Mouse (Mus musculus): ENCODE measurements around the gene Gm8206. TPM values are rescaled to one million over a fixed set of nuclear protein-coding genes. Genes with fewer than 3 reads are reported as not detected.
"Not testable (repeated sequence)": the region's sequence is repeated elsewhere in the genome, so short reads cannot be mapped to it uniquely, and the experiment has no call there.

Gm8206 gene
- not detected for total RNA-seq (2021)
- long read RNA-seq, experiment 1, partial matches to known transcripts, result 0 of 1 reads
- long read RNA-seq, experiment 1, other reads (novel, unspliced or antisense), result 1 of 1 reads
- long read RNA-seq, experiment 2, partial matches to known transcripts, result 0 of 2 reads
- long read RNA-seq, experiment 2, other reads (novel, unspliced or antisense), result 2 of 2 reads

- DNase-seq (ENCODE audit: low spot score in 2 of 2), result not testable (repeated sequence)
These were observed at the start of gene Gm8206 for GRCm38 (mm10) chr14:6093842-6094241. Gm8206 (minus strand) TSS chr14:6093942.

- DNase-seq (ENCODE audit: low spot score in 2 of 2), result not testable (repeated sequence)
These were observed 32.0 kb upstream of the Gm8206 start, which contains the start of gene Gm3476 for GRCm38 (mm10) chr14:6125707-6126106. Gm3476 (minus strand) TSS chr14:6125807.

GRCm38 (mm10) chr14:6108272-6108925 is 14.7 kb upstream of the Gm8206 start, which contains the start of gene Gm3468:
Gm3468 (minus strand) TSS chr14:6108665.
- DNase-seq (ENCODE audit: low spot score in 2 of 2), result peak; percentile 22 to 24

DNA sequence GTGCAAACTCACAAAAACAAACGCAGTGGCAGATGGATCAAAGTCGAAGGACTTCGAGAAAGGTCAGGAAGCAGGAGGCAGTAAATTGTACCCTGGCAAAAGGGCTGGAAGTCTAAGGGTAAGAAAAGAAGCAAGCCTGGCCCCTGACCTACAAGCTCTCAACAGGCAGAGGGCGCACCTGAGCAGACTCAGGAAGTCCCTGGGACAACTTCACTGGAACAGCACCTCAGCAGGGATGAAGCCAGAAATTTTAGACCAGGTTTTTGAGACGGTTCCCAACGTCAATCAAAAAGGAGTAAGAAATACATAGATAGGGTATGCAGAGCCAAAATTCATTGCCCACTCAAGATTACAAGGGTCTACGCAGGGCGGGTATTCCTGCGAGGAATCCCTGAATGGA is 13.8 kb upstream of the Gm8206 start:
- not testable (repeated sequence) for DNase-seq (ENCODE audit: low spot score in 2 of 2)

DNA sequence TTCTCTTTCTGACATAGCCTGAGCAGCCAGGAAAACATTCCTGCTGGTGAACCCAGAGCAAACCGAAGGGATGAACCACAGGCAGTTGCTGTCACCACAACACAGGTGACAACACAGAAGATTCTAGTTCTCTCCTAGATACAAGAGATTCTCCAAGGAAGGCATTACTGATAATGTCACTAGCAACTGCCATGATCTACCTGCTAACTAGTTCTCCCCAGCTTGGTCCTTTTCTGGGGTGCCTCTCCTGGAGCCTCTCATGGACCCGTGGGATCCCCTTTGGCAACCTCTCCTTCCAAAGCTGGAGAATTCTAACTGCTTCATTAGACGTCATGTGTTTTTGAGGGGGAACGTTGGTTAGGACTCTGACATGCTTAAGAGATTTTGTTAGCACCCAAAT is 35.6 kb downstream of the Gm8206 start, which contains the start of gene Gm6337:
Gene Gm6337, minus strand, starts transcription at position 101 of the 400 bp plus-strand sequence.
- DNase-seq (ENCODE audit: low spot score in 2 of 2), result not testable (repeated sequence)

- DNase-seq (ENCODE audit: low spot score in 2 of 2), result not testable (repeated sequence)
These were observed 106.6 kb downstream of the Gm8206 start for GRCm38 (mm10) chr14:5987136-5987535.

DNA sequence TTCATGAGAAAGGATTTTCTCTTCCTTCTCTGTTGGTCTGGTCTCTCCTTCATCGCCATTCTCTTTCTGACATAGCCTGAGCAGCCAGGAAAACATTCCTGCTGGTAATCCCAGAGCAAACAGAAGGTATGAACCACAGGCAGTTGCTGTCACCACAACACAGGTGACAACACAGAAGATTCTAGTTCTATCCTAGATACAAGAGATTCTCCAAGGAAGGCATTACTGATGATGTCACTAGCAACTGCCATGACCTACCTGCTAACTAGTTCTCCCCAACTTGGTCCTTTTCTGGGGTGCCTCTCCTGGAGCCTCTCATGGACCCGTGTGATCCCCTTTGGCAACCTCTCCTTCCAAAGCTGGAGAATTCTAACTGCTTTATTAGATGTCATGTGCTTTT is 114.7 kb downstream of the Gm8206 start, which contains the start of gene Gm3453:
Gene Gm3453, minus strand, starts transcription at position 101 of the 400 bp plus-strand sequence.
- DNase-seq (ENCODE audit: low spot score in 2 of 2), result not testable (repeated sequence)

Other genes with a start within 250 kb of the Gm8206 start
- under 1 TPM; 0.23 to 0.42 TPM for gene Gm8237, start 213.6 kb downstream of the Gm8206 start, total RNA-seq (2021)
- gene Gm3248, start 132.2 kb downstream of the Gm8206 start, total RNA-seq (2021), result under 1 TPM; 0.54 to 0.81 TPM
- not detected for gene Gm3453, start 114.8 kb downstream of the Gm8206 start, total RNA-seq (2021)
- not detected for gene Gm6337, start 35.7 kb downstream of the Gm8206 start, total RNA-seq (2021)
- under 1 TPM; 0.56 to 0.68 TPM for gene Gm3468, start 14.7 kb upstream of the Gm8206 start, total RNA-seq (2021)
- gene Gm3476, start 31.9 kb upstream of the Gm8206 start, total RNA-seq (2021), result not detected
- gene Gm21560, start 125.3 kb upstream of the Gm8206 start, total RNA-seq (2021), result under 1 TPM; 0.68 to 0.84 TPM
- gene Gm3411, start 193.3 kb upstream of the Gm8206 start, total RNA-seq (2021), result 1 to 10 TPM; 1.4 to 1.6 TPM
- not detected for gene Gm21103, start 210.9 kb upstream of the Gm8206 start, total RNA-seq (2021)
- not detected for gene Gm3618, start 249.7 kb upstream of the Gm8206 start, total RNA-seq (2021)

All from left cerebral cortex, adult 18-20 months (tissue).